Mouse (Mus musculus) G1E (cell line): ENCODE measurements around the gene Baiap2.

Source experiments
- CTCF ChIP-seq: IDR thresholded peaks from 2 replicates; pipeline ENCODE4 v1.5.1; 2012; ENCODE audit warnings: low read depth, low read length, inconsistent platforms, mixed read lengths
- TAL1 ChIP-seq: conservative IDR thresholded peaks from 2 replicates; pipeline ENCODE4 v1.6.1; 2012; ENCODE audit warnings: low read depth, low read length, inconsistent platforms, mixed read lengths

GRCm38 (mm10) chr11:119952429-119953224, 10.1 kb downstream of the Baiap2 start:
- TF ChIP-seq CTCF (no peak), TAL1 (no peak)
